Mouse (Mus musculus) myocyte (in vitro differentiated cells): Measurements from ENCODE around the gene Chn2.

Experiments
- CEBPB ChIP-seq: IDR thresholded peaks from 2 replicates; pipeline ENCODE4 v1.6.1; 2011; ENCODE audit warnings: mild to moderate bottlenecking, moderate library complexity; ENCODE audit not compliant: poor library complexity, insufficient read depth, severe bottlenecking
- MAX ChIP-seq: IDR thresholded peaks from one replicate; pipeline ENCODE4 v1.6.1; 2011; ENCODE audit warnings: low read depth, mild to moderate bottlenecking, control low read depth
- POLR2A ChIP-seq: IDR thresholded peaks from one replicate; pipeline ENCODE4 v1.6.1; 2011; ENCODE audit warnings: low read depth, mild to moderate bottlenecking, control low read depth, moderate library complexity; ENCODE audit not compliant: insufficient read length

- TF ChIP-seq POLR2A (no peak), CEBPB (no peak), MAX (no peak)
Observed at GRCm38 (mm10) chr6:54197821-54198412, 158.6 kb downstream of the Chn2 start.
